Mouse (Mus musculus) heart, adult 2 months (tissue): ENCODE measurements around the gene Baz2a. TPM values are rescaled to one million over a fixed set of nuclear protein-coding genes. Genes with fewer than 3 reads are reported as not detected.

Experiments used
- DNase-seq, 2 experiments: peaks; one replicate each; pipeline ENCODE4 v3.0.0; 2021
- H3K27ac ChIP-seq: fragments of 200-600 bp; 2 replicates; pipeline ENCODE4 v1.8.1; 2022
- H3K27me3 ChIP-seq: fragments of 200-500 bp; 2 replicates; pipeline ENCODE4 v1.6.1; 2012; ENCODE audit warnings: mild to moderate bottlenecking, low read length, inconsistent platforms, mixed read lengths; ENCODE audit not compliant: control insufficient read depth, insufficient read depth
- H3K36me3 ChIP-seq: fragments of 200-500 bp; 2 replicates; pipeline ENCODE4 v1.6.1; 2012; ENCODE audit warnings: low read length, inconsistent platforms; ENCODE audit not compliant: control insufficient read depth, insufficient read depth
- H3K4me1 ChIP-seq: fragments of 200-500 bp; 2 replicates; pipeline ENCODE4 v1.6.1; 2011; ENCODE audit warnings: low read length; ENCODE audit not compliant: control insufficient read depth, insufficient read depth
- H3K4me3 ChIP-seq: fragments of 200-600 bp; 2 replicates; pipeline ENCODE4 v1.8.1; 2022
- H3K79me2 ChIP-seq: fragments of 200-500 bp; replicated peaks from 2 replicates; pipeline ENCODE4 v1.6.1; 2012; ENCODE audit warnings: mild to moderate bottlenecking, inconsistent platforms, low read length, moderate library complexity, mixed read lengths; ENCODE audit not compliant: control insufficient read depth, insufficient read depth
- H3K9ac ChIP-seq: fragments of 200-500 bp; 2 replicates; pipeline ENCODE4 v1.6.1; 2012; ENCODE audit warnings: low read depth, mild to moderate bottlenecking, control low read depth, inconsistent platforms, low read length, mixed read lengths
- CTCF ChIP-seq: fragments of 200-600 bp; IDR thresholded peaks from 2 replicates; pipeline ENCODE4 v1.8.1; 2022; ENCODE audit warnings: antibody characterized with exemption, mild to moderate bottlenecking, moderate library complexity
- EP300 ChIP-seq: fragments of 200-500 bp; IDR thresholded peaks from 2 replicates; pipeline ENCODE4 v1.6.1; 2011; ENCODE audit warnings: low read depth, low read length, control low read depth; ENCODE audit not compliant: insufficient read depth
- POLR2A ChIP-seq: fragments of 200-500 bp; IDR thresholded peaks from 2 replicates; pipeline ENCODE4 v1.6.1; 2011; ENCODE audit warnings: mild to moderate bottlenecking, low read depth, low read length, control low read depth; ENCODE audit not compliant: insufficient read depth
- WGBS: fragments of 180-500 bp; shearing (Covaris S2); methylation state at CpG from one replicate; pipeline ENCODE4 v1.1.7; 2018; 5-methylcytosine and 5-hydroxymethylcytosine counted together
- intact Hi-C: fragments of 180-260 bp; cut with DNase I; formaldehyde crosslinking; loops from one replicate; pipeline ENCODE4 v1.15.1; 2025
- polyA plus RNA-seq: library from polyadenylated mRNA; depleted of rRNA; stranded (reverse); fragments of >200 nt; gene quantifications from 2 replicates; pipeline ENCODE4 v1.2.3, GENCODE M21; 2012
- total RNA-seq, 2 experiments: library from RNA; stranded (reverse); gene quantifications; 2 replicates each; pipeline ENCODE4 v1.2.3; 2021

Baz2a gene
- total and polyA plus RNA-seq, 3 experiments, result 15.5 to 22.4 (median 18.4) TPM

GRCm38 (mm10) chr10:128142165-128142564, 50.8 kb downstream of the Baz2a start:
- Histone ChIP-seq H3K9ac (no peak overlapping the region), H3K36me3 (no peaks in the 10 kb centered on the region), H3K4me1 (no peaks in the 10 kb centered on the region), H3K4me3 (no peak overlapping the region), H3K27ac (no peak overlapping the region), H3K79me2 (no peaks in the 10 kb centered on the region), H3K27me3 (no peaks in the 10 kb centered on the region)
- DNase-seq, result no peak
- TF ChIP-seq POLR2A, result no peak
- no peak for TF ChIP-seq EP300
- peak; percentile 60 for TF ChIP-seq CTCF
- intact Hi-C loops, result no loop called here
- 47% methylated on average over 2 of the region's 2 CpGs for WGBS

GRCm38 (mm10) chr10:128143659-128144058, 52.3 kb downstream of the Baz2a start:
- intact Hi-C loops, result no loop called here
- Histone ChIP-seq H3K27me3 (no peaks in the 10 kb centered on the region), H3K9ac (no peak overlapping the region), H3K4me3 (no peak overlapping the region), H3K79me2 (no peaks in the 10 kb centered on the region), H3K4me1 (peaks cover under 1% of the 10 kb centered on the region; the same call in 1 of the 2 replicates), H3K27ac (no peak overlapping the region), H3K36me3 (no peaks in the 10 kb centered on the region)
- DNase-seq, result no peak
- no peak for TF ChIP-seq POLR2A
- TF ChIP-seq CTCF, result no peak
- TF ChIP-seq EP300, result no peak
- 72% methylated on average over 4 of the region's 4 CpGs for WGBS

GRCm38 (mm10) chr10:128144961-128145360, 53.6 kb downstream of the Baz2a start:
- Histone ChIP-seq H3K79me2 (no peaks in the 10 kb centered on the region), H3K36me3 (peaks cover 8% of the 10 kb centered on the region), H3K9ac (no peak overlapping the region), H3K4me1 (peaks cover 4% of the 10 kb centered on the region; the same call in 1 of the 2 replicates), H3K27ac (no peak overlapping the region), H3K4me3 (no peak overlapping the region), H3K27me3 (no peaks in the 10 kb centered on the region)
- TF ChIP-seq CTCF, result no peak
- no peak for TF ChIP-seq EP300
- TF ChIP-seq POLR2A, result no peak
- intact Hi-C loops, result no loop called here
- DNase-seq, result peak in 1 of 2 experiments; percentile 25
- WGBS, result 65% methylated on average over 2 of the region's 2 CpGs

GRCm38 (mm10) chr10:128148789-128149365, 57.5 kb downstream of the Baz2a start:
- Histone ChIP-seq H3K27me3 (no peaks in the 10 kb centered on the region), H3K9ac (no peak overlapping the region), H3K27ac (peak overlapping the region; percentile 62), H3K4me1 (peaks cover 7% of the 10 kb centered on the region), H3K36me3 (peaks cover 13% of the 10 kb centered on the region), H3K4me3 (no peak overlapping the region), H3K79me2 (0 out of 2 replicates have a peak, but pooled peaks cover 1% of the 10 kb centered on the region)
- no peak for TF ChIP-seq EP300
- no peak for TF ChIP-seq CTCF
- TF ChIP-seq POLR2A, result no peak
- no peak for DNase-seq
- intact Hi-C loops, result loop anchor here (2.0 kb wide), 1 partner anchor 52 kb away; no protein-coding TSS in a partner anchor
- WGBS, result 52% methylated on average over 5 of the region's 5 CpGs

DNA sequence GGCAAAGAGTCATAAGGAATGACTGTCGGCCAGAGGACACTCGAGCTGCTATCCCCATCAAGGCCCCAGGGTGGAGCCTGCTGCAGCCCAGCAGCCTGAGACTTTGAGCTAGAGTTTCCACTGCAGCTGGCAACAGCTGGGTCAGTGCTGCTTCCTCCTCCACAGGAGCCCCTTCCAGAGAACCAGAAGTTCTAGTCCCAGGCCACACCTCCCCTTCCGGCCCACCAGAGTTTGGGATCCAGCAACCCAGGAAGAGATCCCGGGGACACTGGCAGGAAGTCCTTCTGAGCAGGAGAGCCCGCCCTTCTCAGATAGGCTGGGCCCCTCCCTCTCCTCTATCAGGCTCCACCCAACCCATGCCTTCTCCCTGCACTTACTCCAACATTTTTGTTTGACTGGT, 58.2 kb downstream of the Baz2a start:
- Histone ChIP-seq H3K36me3 (peaks cover 13% of the 10 kb centered on the region), H3K79me2 (0 out of 2 replicates have a peak, but pooled peaks cover 1% of the 10 kb centered on the region), H3K4me3 (no peak overlapping the region), H3K9ac (no peak overlapping the region), H3K27me3 (no peaks in the 10 kb centered on the region), H3K4me1 (peaks cover 7% of the 10 kb centered on the region), H3K27ac (peak overlapping the region; percentile 62)
- 5% methylated on average over 5 of the region's 5 CpGs for WGBS
- TF ChIP-seq POLR2A (peak; percentile 67), EP300 (peak; percentile 99), CTCF (peak; percentile 83)
- peak; percentile 88 to 94 for DNase-seq
- intact Hi-C loops, result loop anchor here (2.0 kb wide), 1 partner anchor 53 kb away; no protein-coding TSS in a partner anchor

DNA sequence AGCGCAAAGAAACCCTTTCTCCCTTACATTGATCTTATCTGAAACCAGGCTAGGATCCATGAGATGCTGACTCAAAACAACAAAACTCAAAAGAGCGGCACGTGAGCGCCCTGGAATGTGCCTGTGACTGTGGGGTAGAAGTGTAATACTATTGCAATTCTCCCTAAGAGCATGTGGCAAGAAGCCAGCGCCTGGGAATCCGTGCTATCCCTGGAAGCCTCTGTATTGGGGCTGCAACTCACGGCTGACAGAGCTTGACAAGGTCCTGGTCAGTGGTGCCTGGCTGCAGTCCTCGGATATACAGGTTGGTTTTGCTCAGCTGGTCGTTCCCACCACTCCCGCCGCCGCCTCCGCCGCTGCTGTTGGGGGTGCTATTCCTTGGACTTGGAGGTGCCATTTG, 59.6 kb downstream of the Baz2a start:
- H3K27ac ChIP-seq, result peak overlapping the region; percentile 53
- H3K4me3 ChIP-seq, result no peak overlapping the region
- TF ChIP-seq POLR2A, result no peak
- no peak for TF ChIP-seq EP300
- no peak for TF ChIP-seq CTCF
- H3K9ac ChIP-seq, result peak overlapping the region; percentile 26; the same call in 1 of the 2 replicates
- no peaks in the 10 kb centered on the region for H3K27me3 ChIP-seq
- peak; percentile 66 to 69 for DNase-seq
- intact Hi-C loops, result no loop called here
- H3K36me3 ChIP-seq, result peaks cover 13% of the 10 kb centered on the region
- peaks cover 7% of the 10 kb centered on the region for H3K4me1 ChIP-seq
- WGBS, result 39% methylated on average over 14 of the region's 14 CpGs
- 0 out of 2 replicates have a peak, but pooled peaks cover 1% of the 10 kb centered on the region for H3K79me2 ChIP-seq
